Mouse (Mus musculus): ENCODE data around the gene Amz2. TPM values are rescaled to one million over a fixed set of nuclear protein-coding genes. Genes with fewer than 3 reads are reported as not detected.

The Amz2 gene
- polyA plus RNA-seq, 1 experiment from 2014 or later, result 55.6 TPM

- Histone ChIP-seq H3K4me1 (replicated peaks; ENCODE audit: control insufficient read depth, insufficient read depth, low read length) (no peaks in the 10 kb centered on the region), H3K4me3 (replicated peaks; ENCODE audit: low read length) (no peak overlapping the region), H3K27me3 (ENCODE audit: control insufficient read depth, insufficient read depth, low read length) (no peaks in the 10 kb centered on the region), H3K36me3 (replicated peaks; ENCODE audit: control insufficient read depth, insufficient read depth) (peaks cover 38% of the 10 kb centered on the region), H3K9me3 (ENCODE audit: control insufficient read depth, low read length) (no peaks in the 10 kb centered on the region), H3K9ac (no peak overlapping the region), H3K4me2 (replicated peaks) (no peak overlapping the region), H3K27ac (no peak overlapping the region)
- ATAC-seq (ENCODE audit: low FRiP score) (no peak), DNase-seq (ENCODE audit: low spot score) (no peak)
- 87% methylated on average over 9 of the region's 9 CpGs for WGBS
Observed at GRCm38 (mm10) chr11:109392601-109393000, 33.1 kb upstream of the Amz2 start.

DNA sequence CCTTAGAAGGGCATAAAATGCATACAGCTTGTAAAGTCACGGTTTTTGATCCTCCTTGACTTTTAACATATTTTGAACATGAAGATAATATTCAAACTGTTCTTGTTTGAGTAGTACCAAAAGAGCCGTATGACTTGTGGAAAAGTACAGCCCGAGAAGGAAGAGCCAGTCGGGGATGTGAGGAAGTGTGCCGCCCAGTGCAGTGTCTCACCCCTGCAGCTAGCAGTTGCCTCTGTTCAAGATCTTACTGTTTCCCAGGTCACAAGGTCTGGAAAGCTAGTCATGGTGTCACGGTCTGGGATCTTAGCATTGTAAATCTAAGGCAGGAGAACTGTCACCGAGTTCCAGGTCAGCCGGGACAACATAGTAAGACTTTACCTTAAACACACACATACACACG lies 31.0 kb upstream of the Amz2 start:
- no peaks in the 10 kb centered on the region for H3K4me1 ChIP-seq (replicated peaks; ENCODE audit: control insufficient read depth, insufficient read depth, low read length)
- no peaks in the 10 kb centered on the region for H3K9me3 ChIP-seq (ENCODE audit: control insufficient read depth, low read length)
- H3K4me3 ChIP-seq (replicated peaks; ENCODE audit: low read length), result no peak overlapping the region
- 91% methylated on average over 9 of the region's 9 CpGs for WGBS
- H3K4me2 ChIP-seq (replicated peaks), result no peak overlapping the region
- DNase-seq (ENCODE audit: low spot score) (no peak), ATAC-seq (ENCODE audit: low FRiP score) (no peak)
- H3K9ac ChIP-seq, result no peak overlapping the region
- H3K36me3 ChIP-seq (replicated peaks; ENCODE audit: control insufficient read depth, insufficient read depth), result peaks cover 58% of the 10 kb centered on the region
- no peaks in the 10 kb centered on the region for H3K27me3 ChIP-seq (ENCODE audit: control insufficient read depth, insufficient read depth, low read length)
- no peak overlapping the region for H3K27ac ChIP-seq

GRCm38 (mm10) chr11:109395291-109395690 lies 30.5 kb upstream of the Amz2 start:
- Histone ChIP-seq H3K9ac (no peak overlapping the region), H3K36me3 (replicated peaks; ENCODE audit: control insufficient read depth, insufficient read depth) (peaks cover 59% of the 10 kb centered on the region), H3K4me1 (replicated peaks; ENCODE audit: control insufficient read depth, insufficient read depth, low read length) (no peaks in the 10 kb centered on the region), H3K9me3 (ENCODE audit: control insufficient read depth, low read length) (no peaks in the 10 kb centered on the region), H3K27me3 (ENCODE audit: control insufficient read depth, insufficient read depth, low read length) (no peaks in the 10 kb centered on the region), H3K4me3 (replicated peaks; ENCODE audit: low read length) (no peak overlapping the region), H3K4me2 (replicated peaks) (no peak overlapping the region), H3K27ac (no peak overlapping the region)
- ATAC-seq (ENCODE audit: low FRiP score), result no peak
- WGBS, result 94% methylated on average over 9 of the region's 9 CpGs
- no peak for DNase-seq (ENCODE audit: low spot score)

- 89% methylated on average over 5 of the region's 5 CpGs for WGBS
- H3K36me3 ChIP-seq (replicated peaks; ENCODE audit: control insufficient read depth, insufficient read depth), result no peaks in the 10 kb centered on the region
- no peaks in the 10 kb centered on the region for H3K9me3 ChIP-seq (ENCODE audit: control insufficient read depth, low read length)
- no peak overlapping the region for H3K4me2 ChIP-seq (replicated peaks)
- no peaks in the 10 kb centered on the region for H3K27me3 ChIP-seq (ENCODE audit: control insufficient read depth, insufficient read depth, low read length)
- no peak for DNase-seq (ENCODE audit: low spot score)
- no peak overlapping the region for H3K9ac ChIP-seq
- no peak overlapping the region for H3K4me3 ChIP-seq (replicated peaks; ENCODE audit: low read length)
- no peaks in the 10 kb centered on the region for H3K4me1 ChIP-seq (replicated peaks; ENCODE audit: control insufficient read depth, insufficient read depth, low read length)
- H3K27ac ChIP-seq, result no peak overlapping the region
- ATAC-seq (ENCODE audit: low FRiP score), result no peak
Observed at GRCm38 (mm10) chr11:109406431-109406830, 19.3 kb upstream of the Amz2 start.

- 93% methylated on average over 15 of the region's 15 CpGs for WGBS
- H3K36me3 ChIP-seq (replicated peaks; ENCODE audit: control insufficient read depth, insufficient read depth), result no peaks in the 10 kb centered on the region
- H3K9me3 ChIP-seq (ENCODE audit: control insufficient read depth, low read length), result peaks cover 5% of the 10 kb centered on the region; the same call in 1 of the 2 replicates
- H3K27me3 ChIP-seq (ENCODE audit: control insufficient read depth, insufficient read depth, low read length), result no peaks in the 10 kb centered on the region
- DNase-seq (ENCODE audit: low spot score) (no peak), ATAC-seq (ENCODE audit: low FRiP score) (no peak)
- no peak overlapping the region for H3K4me3 ChIP-seq (replicated peaks; ENCODE audit: low read length)
- H3K27ac ChIP-seq, result no peak overlapping the region
- no peak overlapping the region for H3K4me2 ChIP-seq (replicated peaks)
- H3K4me1 ChIP-seq (replicated peaks; ENCODE audit: control insufficient read depth, insufficient read depth, low read length), result no peaks in the 10 kb centered on the region
- no peak overlapping the region for H3K9ac ChIP-seq
Observed at GRCm38 (mm10) chr11:109410197-109410980, 15.4 kb upstream of the Amz2 start.

GRCm38 (mm10) chr11:109413617-109414016 lies 12.1 kb upstream of the Amz2 start, which contains the start of gene 9930022D16Rik:
Gene 9930022D16Rik, plus strand, starts transcription at chr11:109413917.
- H3K9me3 ChIP-seq (ENCODE audit: control insufficient read depth, low read length), result peaks cover 5% of the 10 kb centered on the region; the same call in 1 of the 2 replicates
- no peak for DNase-seq (ENCODE audit: low spot score)
- H3K9ac ChIP-seq, result no peak within 1 kb of the TSS
- no peak within 1 kb of the TSS for H3K4me3 ChIP-seq (replicated peaks; ENCODE audit: low read length)
- 92% methylated on average over 6 of the region's 6 CpGs for WGBS
- no peaks in the 10 kb centered on the region for H3K27me3 ChIP-seq (ENCODE audit: control insufficient read depth, insufficient read depth, low read length)
- H3K36me3 ChIP-seq (replicated peaks; ENCODE audit: control insufficient read depth, insufficient read depth), result no peaks in the 10 kb centered on the region
- no peak within 1 kb of the TSS for H3K27ac ChIP-seq
- no peaks in the 10 kb centered on the region for H3K4me1 ChIP-seq (replicated peaks; ENCODE audit: control insufficient read depth, insufficient read depth, low read length)
- H3K4me2 ChIP-seq (replicated peaks), result no peak within 1 kb of the TSS
- no peak for ATAC-seq (ENCODE audit: low FRiP score)

- 89% methylated on average over 5 of the region's 5 CpGs for WGBS
- Histone ChIP-seq H3K4me3 (replicated peaks; ENCODE audit: low read length) (no peak overlapping the region), H3K9ac (no peak overlapping the region), H3K4me2 (replicated peaks) (no peak overlapping the region), H3K27ac (no peak overlapping the region), H3K9me3 (ENCODE audit: control insufficient read depth, low read length) (peaks cover 5% of the 10 kb centered on the region; the same call in 1 of the 2 replicates), H3K36me3 (replicated peaks; ENCODE audit: control insufficient read depth, insufficient read depth) (no peaks in the 10 kb centered on the region), H3K4me1 (replicated peaks; ENCODE audit: control insufficient read depth, insufficient read depth, low read length) (no peaks in the 10 kb centered on the region), H3K27me3 (ENCODE audit: control insufficient read depth, insufficient read depth, low read length) (no peaks in the 10 kb centered on the region)
- DNase-seq (ENCODE audit: low spot score) (no peak), ATAC-seq (ENCODE audit: low FRiP score) (no peak)
Observed at GRCm38 (mm10) chr11:109414802-109415201, 10.9 kb upstream of the Amz2 start.

GRCm38 (mm10) chr11:109416709-109417420 lies 8.9 kb upstream of the Amz2 start:
- 84% methylated on average over 8 of the region's 8 CpGs for WGBS
- H3K9me3 ChIP-seq (ENCODE audit: control insufficient read depth, low read length), result peaks cover 3% of the 10 kb centered on the region; the same call in 1 of the 2 replicates

DNA sequence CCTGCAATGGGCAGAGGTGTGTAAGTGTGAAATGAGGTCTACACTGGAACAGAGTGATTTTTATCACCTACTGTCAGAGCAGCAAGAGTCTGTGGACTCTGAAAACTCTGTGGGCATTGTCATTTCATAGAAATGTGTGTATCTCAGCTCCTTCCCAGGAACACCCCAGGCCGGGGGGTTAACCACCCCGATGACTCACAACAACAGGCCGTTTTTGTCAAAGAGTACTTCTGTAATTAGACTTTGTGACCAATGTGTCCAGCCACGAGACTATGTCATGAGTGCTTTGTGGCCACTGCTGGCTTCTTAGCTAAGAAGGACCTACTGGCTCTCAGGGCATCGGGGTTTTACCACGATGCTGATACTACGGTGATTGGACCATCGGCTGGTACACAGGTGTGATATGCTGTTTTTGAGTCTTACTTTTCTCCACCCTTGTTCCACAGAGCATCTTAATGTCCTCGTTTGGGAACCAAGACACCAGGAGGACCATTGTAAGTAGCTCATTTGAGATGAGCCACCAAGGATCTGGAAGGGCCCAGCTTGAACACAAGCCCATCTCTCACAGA lies 8.2 kb upstream of the Amz2 start:
- H3K4me3 ChIP-seq (replicated peaks; ENCODE audit: low read length), result no peak overlapping the region
- H3K9ac ChIP-seq, result no peak overlapping the region
- no peak overlapping the region for H3K27ac ChIP-seq
- H3K4me2 ChIP-seq (replicated peaks), result no peak overlapping the region
- H3K27me3 ChIP-seq (ENCODE audit: control insufficient read depth, insufficient read depth, low read length), result no peaks in the 10 kb centered on the region
- H3K4me1 ChIP-seq (replicated peaks; ENCODE audit: control insufficient read depth, insufficient read depth, low read length), result no peaks in the 10 kb centered on the region
- DNase-seq (ENCODE audit: low spot score), result no peak
- WGBS, result 92% methylated on average over 9 of the region's 9 CpGs
- ATAC-seq (ENCODE audit: low FRiP score), result no peak
- no peaks in the 10 kb centered on the region for H3K36me3 ChIP-seq (replicated peaks; ENCODE audit: control insufficient read depth, insufficient read depth)
- no peaks in the 10 kb centered on the region for H3K9me3 ChIP-seq (ENCODE audit: control insufficient read depth, low read length)

More at GRCm38 (mm10) chr11:109416709-109417420, 8.9 kb upstream of the Amz2 start:
- H3K36me3 ChIP-seq (replicated peaks; ENCODE audit: control insufficient read depth, insufficient read depth), result no peaks in the 10 kb centered on the region
- no peak overlapping the region for H3K4me2 ChIP-seq (replicated peaks)
- no peak overlapping the region for H3K9ac ChIP-seq
- ATAC-seq (ENCODE audit: low FRiP score), result no peak
- no peak overlapping the region for H3K4me3 ChIP-seq (replicated peaks; ENCODE audit: low read length)
- no peaks in the 10 kb centered on the region for H3K27me3 ChIP-seq (ENCODE audit: control insufficient read depth, insufficient read depth, low read length)
- no peaks in the 10 kb centered on the region for H3K4me1 ChIP-seq (replicated peaks; ENCODE audit: control insufficient read depth, insufficient read depth, low read length)
- no peak overlapping the region for H3K27ac ChIP-seq
- DNase-seq (ENCODE audit: low spot score), result no peak
